Mouse (Mus musculus) intestine, embryonic 15.5 days (tissue): ENCODE measurements around the gene Ccdc106. TPM values are rescaled to one million over a fixed set of nuclear protein-coding genes. Genes with fewer than 3 reads are reported as not detected.

ENCODE experiments used
- ATAC-seq: fragments of 200-750 bp; cut with Nextera tagmentation; 2 replicates; pipeline ENCODE4 v1.8.0; 2017; ENCODE audit warnings: moderate TSS enrichment, moderate library complexity
- H3K27ac ChIP-seq: fragments of 300-500 bp; sonication (generic); 2 replicates; pipeline ENCODE4 v1.5.1; 2015; ENCODE audit warnings: mild to moderate bottlenecking, inconsistent platforms
- H3K27me3 ChIP-seq: fragments of 300-500 bp; sonication (generic); replicated peaks from 2 replicates; pipeline ENCODE4 v1.6.1; 2015; ENCODE audit warnings: inconsistent platforms
- H3K36me3 ChIP-seq: fragments of 300-500 bp; sonication (generic); 2 replicates; pipeline ENCODE4 v1.6.1; 2015; ENCODE audit warnings: inconsistent platforms
- H3K4me1 ChIP-seq: fragments of 300-500 bp; sonication (generic); replicated peaks from 2 replicates; pipeline ENCODE4 v1.6.1; 2015; ENCODE audit warnings: inconsistent platforms
- H3K4me2 ChIP-seq: fragments of 300-500 bp; sonication (generic); replicated peaks from 2 replicates; pipeline ENCODE4 v1.6.1; 2015; ENCODE audit warnings: mild to moderate bottlenecking, inconsistent platforms
- H3K4me3 ChIP-seq: fragments of 300-500 bp; sonication (generic); replicated peaks from 2 replicates; pipeline ENCODE4 v1.5.1; 2015; ENCODE audit warnings: inconsistent platforms
- H3K9ac ChIP-seq: fragments of 300-500 bp; sonication (generic); 2 replicates; pipeline ENCODE4 v1.6.1; 2015; ENCODE audit warnings: inconsistent platforms
- H3K9me3 ChIP-seq: fragments of 300-500 bp; sonication (generic); 2 replicates; pipeline ENCODE4 v1.6.1; 2016; ENCODE audit warnings: inconsistent platforms
- WGBS: fragments of 180-500 bp; shearing (Covaris S2); methylation state at CpG from one replicate; pipeline ENCODE4 v1.1.7; 2015; 5-methylcytosine and 5-hydroxymethylcytosine counted together
- polyA plus RNA-seq: library from polyadenylated mRNA; unstranded; fragments of >200 nt; fragmentation: Nextera tagmentation; extraction: Ambion mirVana; gene quantifications from 2 replicates; pipeline ENCODE4 v1.2.1, GENCODE M21; 2015

Ccdc106 gene
- polyA plus RNA-seq, 1 experiment from 2014 or later: 13.4 TPM

DNA sequence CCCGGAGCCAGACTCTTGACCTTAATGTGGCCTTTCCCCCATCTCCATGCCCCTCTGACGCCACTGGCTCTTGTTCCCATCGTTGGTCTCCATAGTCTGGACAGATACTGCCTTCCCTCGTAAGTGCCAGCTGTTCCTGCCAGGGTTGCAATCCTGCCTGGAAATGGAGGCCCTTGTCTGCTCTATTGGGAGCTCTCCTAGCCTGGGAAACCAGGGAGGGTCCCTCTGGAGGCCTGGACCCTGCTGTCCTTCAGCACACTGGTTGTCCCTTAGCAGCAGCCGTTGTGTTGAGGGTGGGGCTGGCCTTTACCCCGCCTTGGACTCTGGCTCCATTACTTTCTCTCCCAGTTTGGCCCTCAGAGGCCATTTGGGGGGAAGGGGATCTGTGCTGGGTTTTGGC, 72.0 kb downstream of the Ccdc106 start:
- no peak for ATAC-seq
- Histone ChIP-seq H3K9ac (no peak overlapping the region), H3K36me3 (peaks cover 48% of the 10 kb centered on the region), H3K4me3 (no peak overlapping the region), H3K4me2 (no peak overlapping the region), H3K9me3 (no peaks in the 10 kb centered on the region), H3K4me1 (0 out of 2 replicates have a peak, but pooled peaks cover 3% of the 10 kb centered on the region), H3K27me3 (no peaks in the 10 kb centered on the region), H3K27ac (no peak overlapping the region)
- WGBS: 71% methylated on average over 6 of the region's 6 CpGs

DNA sequence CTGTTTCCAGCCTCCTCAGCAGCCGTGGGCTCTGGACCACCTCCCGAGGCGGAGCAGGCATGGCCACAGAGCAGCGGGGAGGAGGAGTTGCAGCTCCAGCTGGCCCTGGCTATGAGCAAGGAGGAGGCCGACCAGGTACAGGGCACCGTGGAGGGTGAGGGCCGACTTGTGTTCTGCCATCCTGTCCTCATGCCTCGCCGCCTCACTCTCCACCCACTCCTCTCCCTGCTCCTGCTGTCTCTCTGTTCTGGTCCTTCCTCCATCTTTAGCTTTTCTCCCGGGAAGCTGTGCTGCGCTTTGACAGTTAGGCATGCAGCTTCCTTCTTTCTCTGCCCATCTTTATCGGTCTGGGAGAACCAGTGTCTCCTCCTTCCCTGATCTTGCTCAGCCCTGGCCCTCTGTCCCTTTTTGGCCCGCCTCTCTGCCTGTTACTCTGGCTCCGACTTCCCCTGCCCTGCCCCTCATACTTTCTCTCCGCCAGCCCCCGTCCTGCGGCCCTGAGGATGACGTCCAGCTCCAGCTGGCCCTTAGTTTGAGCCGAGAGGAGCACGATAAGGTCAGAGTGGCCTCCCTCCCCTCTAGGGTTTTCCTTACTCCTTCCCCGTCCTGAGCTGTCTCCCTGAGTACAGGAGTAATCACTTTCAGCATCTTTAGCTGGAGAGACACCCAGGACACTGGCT, 72.6 kb downstream of the Ccdc106 start:
- H3K9me3 ChIP-seq: no peaks in the 10 kb centered on the region
- 0 out of 2 replicates have a peak, but pooled peaks cover 3% of the 10 kb centered on the region for H3K4me1 ChIP-seq
- H3K4me3 ChIP-seq: no peak overlapping the region
- no peak for ATAC-seq
- H3K36me3 ChIP-seq: peaks cover 53% of the 10 kb centered on the region
- H3K4me2 ChIP-seq: no peak overlapping the region
- H3K9ac ChIP-seq: no peak overlapping the region
- H3K27ac ChIP-seq: no peak overlapping the region
- H3K27me3 ChIP-seq: no peaks in the 10 kb centered on the region
- 82% methylated on average over 21 of the region's 21 CpGs for WGBS

DNA sequence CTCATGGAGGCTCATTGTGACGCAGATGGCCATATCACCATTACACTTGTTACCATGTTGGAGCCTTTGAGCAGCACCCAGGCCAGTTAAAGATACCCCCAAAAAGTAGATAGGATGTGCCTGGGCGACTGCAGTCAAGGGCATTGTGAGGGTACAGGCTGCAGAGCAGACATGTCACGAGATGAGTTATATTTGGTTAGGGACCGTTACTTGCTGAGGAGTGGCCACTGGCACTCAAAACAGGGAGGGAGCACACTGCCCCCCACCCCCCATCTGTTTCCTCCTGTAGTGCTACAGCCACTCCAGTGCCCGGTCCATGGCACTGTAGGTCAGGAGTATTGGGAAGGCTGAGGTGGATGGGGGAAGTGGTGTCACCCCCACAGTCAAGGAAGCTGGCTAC, 78.4 kb downstream of the Ccdc106 start:
- no peak overlapping the region for H3K4me3 ChIP-seq
- no peaks in the 10 kb centered on the region for H3K9me3 ChIP-seq
- H3K4me1 ChIP-seq: no peaks in the 10 kb centered on the region
- peaks cover 35% of the 10 kb centered on the region for H3K36me3 ChIP-seq
- WGBS: 89% methylated on average over 5 of the region's 5 CpGs
- no peak for ATAC-seq
- no peaks in the 10 kb centered on the region for H3K27me3 ChIP-seq
- H3K4me2 ChIP-seq: no peak overlapping the region
- H3K27ac ChIP-seq: no peak overlapping the region
- no peak overlapping the region for H3K9ac ChIP-seq

GRCm38 (mm10) chr7:5099796-5100195, 79.4 kb downstream of the Ccdc106 start:
- no peak for ATAC-seq

GRCm38 (mm10) chr7:5101066-5101663, 80.8 kb downstream of the Ccdc106 start:
- Histone ChIP-seq H3K4me2 (no peak overlapping the region), H3K27me3 (no peaks in the 10 kb centered on the region), H3K36me3 (peaks cover 19% of the 10 kb centered on the region), H3K4me3 (no peak overlapping the region), H3K4me1 (no peaks in the 10 kb centered on the region), H3K27ac (no peak overlapping the region), H3K9me3 (no peaks in the 10 kb centered on the region), H3K9ac (no peak overlapping the region)
- ATAC-seq: no peak
- 83% methylated on average over 10 of the region's 10 CpGs for WGBS

More at GRCm38 (mm10) chr7:5099796-5100195, 79.4 kb downstream of the Ccdc106 start:
- Histone ChIP-seq H3K27me3 (no peaks in the 10 kb centered on the region), H3K27ac (no peak overlapping the region), H3K36me3 (peaks cover 28% of the 10 kb centered on the region), H3K9me3 (no peaks in the 10 kb centered on the region), H3K9ac (no peak overlapping the region), H3K4me2 (no peak overlapping the region), H3K4me1 (no peaks in the 10 kb centered on the region), H3K4me3 (no peak overlapping the region)
- 79% methylated on average over 3 of the region's 3 CpGs for WGBS

DNA sequence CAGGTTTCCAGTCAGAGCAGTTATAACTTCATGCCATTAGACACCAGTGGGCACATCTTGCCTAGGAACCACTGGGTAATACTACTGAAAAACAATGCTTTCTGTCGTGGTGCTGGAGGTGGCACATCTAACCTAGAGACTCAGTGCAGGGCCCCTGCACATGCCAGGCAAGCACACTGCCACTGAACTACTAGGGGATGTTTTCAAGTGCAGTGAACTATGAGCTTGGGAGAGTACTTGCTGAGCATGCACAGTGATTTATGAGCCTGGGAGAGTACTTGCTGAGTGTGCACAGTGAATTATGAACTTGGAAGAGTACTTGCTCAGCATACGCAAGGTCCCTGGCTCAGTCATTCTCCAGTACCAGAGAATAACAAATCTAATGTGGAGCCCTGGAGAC, 82.2 kb downstream of the Ccdc106 start:
- no peak overlapping the region for H3K9ac ChIP-seq
- H3K9me3 ChIP-seq: no peaks in the 10 kb centered on the region
- no peaks in the 10 kb centered on the region for H3K27me3 ChIP-seq
- H3K4me3 ChIP-seq: no peak overlapping the region
- no peaks in the 10 kb centered on the region for H3K4me1 ChIP-seq
- H3K27ac ChIP-seq: no peak overlapping the region
- WGBS: 93% methylated on average over 2 of the region's 2 CpGs
- no peak for ATAC-seq
- H3K36me3 ChIP-seq: peaks cover 13% of the 10 kb centered on the region; the same call in 1 of the 2 replicates
- no peak overlapping the region for H3K4me2 ChIP-seq

GRCm38 (mm10) chr7:5108272-5108671, 87.9 kb downstream of the Ccdc106 start:
- no peak overlapping the region for H3K27ac ChIP-seq
- no peak for ATAC-seq
- H3K4me3 ChIP-seq: no peak overlapping the region
- H3K9ac ChIP-seq: no peak overlapping the region
- H3K9me3 ChIP-seq: no peaks in the 10 kb centered on the region
- no peaks in the 10 kb centered on the region for H3K4me1 ChIP-seq
- H3K36me3 ChIP-seq: no peaks in the 10 kb centered on the region
- 74% methylated on average over 4 of the region's 4 CpGs for WGBS
- no peak overlapping the region for H3K4me2 ChIP-seq
- no peaks in the 10 kb centered on the region for H3K27me3 ChIP-seq

DNA sequence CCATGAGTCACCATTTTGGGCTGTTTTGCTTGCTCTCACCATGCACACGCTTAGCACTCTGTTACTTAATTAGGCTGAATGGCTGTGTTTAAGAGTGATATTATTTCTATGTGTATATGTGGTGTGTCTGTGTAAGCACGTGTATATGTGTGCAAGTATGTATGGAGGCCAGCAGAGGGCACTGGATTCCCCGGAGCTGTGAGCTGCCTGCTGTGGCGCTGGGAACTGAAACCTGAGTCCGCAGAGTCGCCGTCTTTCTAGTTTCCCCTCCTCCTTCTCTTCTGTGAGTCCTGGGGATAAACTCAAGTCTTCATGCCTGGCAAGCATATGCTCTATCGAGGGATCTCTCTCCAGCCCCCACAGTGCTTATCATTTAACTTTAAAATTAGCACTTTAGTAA, 88.9 kb downstream of the Ccdc106 start:
- no peak overlapping the region for H3K4me3 ChIP-seq
- no peak for ATAC-seq
- no peak overlapping the region for H3K27ac ChIP-seq
- H3K9ac ChIP-seq: no peak overlapping the region
- 78% methylated on average over 8 of the region's 8 CpGs for WGBS
- no peaks in the 10 kb centered on the region for H3K36me3 ChIP-seq
- H3K4me2 ChIP-seq: no peak overlapping the region
- no peaks in the 10 kb centered on the region for H3K4me1 ChIP-seq
- no peaks in the 10 kb centered on the region for H3K27me3 ChIP-seq
- H3K9me3 ChIP-seq: no peaks in the 10 kb centered on the region

Other genes with a start within 250 kb of the Ccdc106 start
- not detected in 2 replicates for gene Fam71e2, start 249.3 kb upstream of the Ccdc106 start, polyA plus RNA-seq
- gene Il11, start 237.7 kb upstream of the Ccdc106 start, polyA plus RNA-seq: 0.14 and 0.24 TPM in 2 replicates
- 1.1 and 1.8 TPM in 2 replicates for gene Tmem190, start 237.6 kb upstream of the Ccdc106 start, polyA plus RNA-seq
- gene Tmem238, start 230.9 kb upstream of the Ccdc106 start, polyA plus RNA-seq: 40.4 and 40.6 TPM in 2 replicates
- gene Rpl28, start 227.7 kb upstream of the Ccdc106 start, polyA plus RNA-seq: 328 and 339 TPM in 2 replicates
- 303 and 321 TPM in 2 replicates for gene Ube2s, start 208.0 kb upstream of the Ccdc106 start, polyA plus RNA-seq
- gene Shisa7, start 175.9 kb upstream of the Ccdc106 start, polyA plus RNA-seq: 0.21 and 0.27 TPM in 2 replicates
- 9.7 and 15.5 TPM in 2 replicates for gene Isoc2b, start 150.3 kb upstream of the Ccdc106 start, polyA plus RNA-seq
- 0.68 and 1.0 TPM in 2 replicates for gene Isoc2a, start 143.4 kb upstream of the Ccdc106 start, polyA plus RNA-seq
- gene Gm36210, start 114.0 kb upstream of the Ccdc106 start, polyA plus RNA-seq: not detected in 2 replicates
- gene Zfp628, start 105.3 kb upstream of the Ccdc106 start, polyA plus RNA-seq: 2.9 and 3.4 TPM in 2 replicates
- 3.0 and 3.5 TPM in 2 replicates for gene Nat14, start 98.5 kb upstream of the Ccdc106 start, polyA plus RNA-seq
- gene Ssc5d, start 94.8 kb upstream of the Ccdc106 start, polyA plus RNA-seq: 2.7 and 3.5 TPM in 2 replicates
- 0.23 and 0.39 TPM in 2 replicates for gene Sbk2, start 56.1 kb upstream of the Ccdc106 start, polyA plus RNA-seq
- not detected in 2 replicates for gene Sbk3, start 49.4 kb upstream of the Ccdc106 start, polyA plus RNA-seq
- gene Zfp579, start 24.4 kb upstream of the Ccdc106 start, polyA plus RNA-seq: 22.2 and 24.6 TPM in 2 replicates
- gene Zfp524, start 6.1 kb upstream of the Ccdc106 start, polyA plus RNA-seq: 20.2 and 21.4 TPM in 2 replicates
- 37.0 and 38.5 TPM in 2 replicates for gene Fiz1, start 5.9 kb upstream of the Ccdc106 start, polyA plus RNA-seq
- gene Gm44973, start 5.1 kb upstream of the Ccdc106 start, polyA plus RNA-seq: 1.6 TPM in 2 replicates
- 5.5 and 5.6 TPM in 2 replicates for gene Zfp865, start 177 bp upstream of the Ccdc106 start, polyA plus RNA-seq
- not detected in 2 replicates for gene 4632433K11Rik, start 13.6 kb downstream of the Ccdc106 start, polyA plus RNA-seq
- gene Zfp784, start 17.9 kb downstream of the Ccdc106 start, polyA plus RNA-seq: 6.0 and 6.5 TPM in 2 replicates
- 22.2 and 25.0 TPM in 2 replicates for gene Zfp580, start 31.0 kb downstream of the Ccdc106 start, polyA plus RNA-seq
- 126 and 130 TPM in 2 replicates for gene U2af2, start 41.6 kb downstream of the Ccdc106 start, polyA plus RNA-seq
- gene Epn1, start 59.7 kb downstream of the Ccdc106 start, polyA plus RNA-seq: 62.4 and 66.5 TPM in 2 replicates
- gene Rfpl4, start 96.4 kb downstream of the Ccdc106 start, polyA plus RNA-seq: not detected in 2 replicates
- gene Rasl2-9, start 105.4 kb downstream of the Ccdc106 start, polyA plus RNA-seq: 0.31 and 0.56 TPM in 2 replicates
- not detected in 2 replicates for gene Vmn1r55, start 129.1 kb downstream of the Ccdc106 start, polyA plus RNA-seq
- not detected in 2 replicates for gene Vmn1r56, start 176.2 kb downstream of the Ccdc106 start, polyA plus RNA-seq
- not detected in 2 replicates for gene Vmn1r57, start 197.9 kb downstream of the Ccdc106 start, polyA plus RNA-seq